Mouse (Mus musculus) embryo, embryonic 11 days (tissue): ENCODE results near the gene Sorcs2.
"Not testable (repeated sequence)": the region's sequence is repeated elsewhere in the genome, so short reads cannot be mapped to it uniquely, and the experiment has no call there.

Source experiments
- DNase-seq: peaks from one replicate; pipeline ENCODE4 v3.0.0-alpha.2; 2015

Gene Sorcs2

GRCm38 (mm10) chr5:36293109-36293900 is 104.6 kb downstream of the Sorcs2 start:
- no peak for DNase-seq

- no peak for DNase-seq
These were observed 105.6 kb downstream of the Sorcs2 start for GRCm38 (mm10) chr5:36292321-36292720.

GRCm38 (mm10) chr5:36291191-36291590 is 106.7 kb downstream of the Sorcs2 start:
- DNase-seq, result no peak

- peak; percentile 25 for DNase-seq
These were observed 112.5 kb downstream of the Sorcs2 start for GRCm38 (mm10) chr5:36285405-36285804.

GRCm38 (mm10) chr5:36279896-36280295 is 118.0 kb downstream of the Sorcs2 start:
- no peak for DNase-seq

- DNase-seq, result no peak
These were observed 123.1 kb downstream of the Sorcs2 start for GRCm38 (mm10) chr5:36274684-36275394.

- no peak for DNase-seq
These were observed 130.7 kb downstream of the Sorcs2 start for GRCm38 (mm10) chr5:36267194-36267769.

- DNase-seq, result no peak
These were observed 137.1 kb downstream of the Sorcs2 start for GRCm38 (mm10) chr5:36260862-36261261.

- DNase-seq, result peak; percentile 18
These were observed 138.2 kb downstream of the Sorcs2 start for GRCm38 (mm10) chr5:36259691-36260124.

GRCm38 (mm10) chr5:36258387-36259181 is 139.4 kb downstream of the Sorcs2 start:
- no peak for DNase-seq

- no peak for DNase-seq
These were observed 140.9 kb downstream of the Sorcs2 start for GRCm38 (mm10) chr5:36257008-36257407.

- peak; percentile 39 for DNase-seq
These were observed 143.1 kb downstream of the Sorcs2 start for GRCm38 (mm10) chr5:36254642-36255516.

- DNase-seq, result no peak
These were observed 145.0 kb downstream of the Sorcs2 start for GRCm38 (mm10) chr5:36252746-36253504.

- no peak for DNase-seq
These were observed 149.9 kb downstream of the Sorcs2 start for GRCm38 (mm10) chr5:36248022-36248421.

- DNase-seq, result not testable (repeated sequence)
These were observed 160.4 kb downstream of the Sorcs2 start for GRCm38 (mm10) chr5:36237526-36237925.

- DNase-seq, result peak; percentile 25
These were observed 167.6 kb downstream of the Sorcs2 start for GRCm38 (mm10) chr5:36230301-36230780.

GRCm38 (mm10) chr5:36228405-36229370 is 169.3 kb downstream of the Sorcs2 start:
- DNase-seq, result peak; percentile 45

- DNase-seq, result no peak
These were observed 171.6 kb downstream of the Sorcs2 start for GRCm38 (mm10) chr5:36226296-36226695.

- no peak for DNase-seq
These were observed 172.1 kb downstream of the Sorcs2 start for GRCm38 (mm10) chr5:36225855-36226254.

- peak; percentile 69 for DNase-seq
These were observed 174.2 kb downstream of the Sorcs2 start for GRCm38 (mm10) chr5:36223787-36224186.
